Mouse (Mus musculus): ENCODE data around the gene Gm21988. TPM values are rescaled to one million over a fixed set of nuclear protein-coding genes. Genes with fewer than 3 reads are reported as not detected.

Gm21988 gene
- total and polyA plus RNA-seq, 3 experiments: 0.98 to 2.6 (median 1.4) TPM

DNA sequence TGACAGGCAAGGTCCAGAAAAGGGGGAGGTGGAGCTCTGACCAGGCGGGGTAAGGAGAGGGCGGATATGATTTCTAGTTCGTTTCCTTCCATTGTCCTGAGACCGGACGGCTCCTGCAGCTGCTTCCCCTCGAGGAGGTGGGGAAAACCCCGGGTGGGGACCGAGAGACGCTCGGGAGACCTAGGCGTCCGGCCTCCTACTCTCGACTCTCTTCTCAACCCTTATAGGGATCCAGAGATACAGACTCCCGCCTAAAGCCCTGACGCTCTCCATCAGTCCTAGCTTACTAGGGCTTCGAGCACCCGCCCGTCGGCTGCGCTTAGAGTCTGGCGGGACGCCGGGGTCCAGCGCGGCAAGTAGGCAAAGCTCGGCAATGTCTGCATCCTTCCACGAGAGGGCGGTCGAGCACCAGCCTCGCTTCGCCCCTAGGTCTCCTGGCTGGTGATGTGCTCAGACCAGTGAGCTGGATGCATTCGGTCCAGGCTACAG, 9.3 kb downstream of the Gm21988 start (continued):
- TF ChIP-seq POLR2AphosphoS2 (IDR thresholded peaks at IDR 0.05; ENCODE audit: low read depth, low read length) (no peak), TBP (conservative IDR thresholded peaks at IDR 0.05; ENCODE audit: low read depth, low read length) (peak; percentile 50; the same call in 1 of the 2 replicates), POLR2A (IDR thresholded peaks at IDR 0.05; ENCODE audit: low read depth, low read length) (peak; percentile 79), CHD2 (IDR thresholded peaks at IDR 0.05; ENCODE audit: low read length) (peak; percentile 69; the same call in 1 of the 2 replicates), GABPA (IDR thresholded peaks at IDR 0.05; ENCODE audit: insufficient replicate concordance, low read depth, low read length) (no peak), MYC (IDR thresholded peaks at IDR 0.05; ENCODE audit: low read depth, low read length) (0 out of 2 replicates have a peak, but pooled peaks have one; percentile 72), ZMIZ1 (IDR thresholded peaks at IDR 0.05; ENCODE audit: low read depth, low read length) (no peak; the same call in 1 of the 2 replicates), JUND (conservative IDR thresholded peaks at IDR 0.05; ENCODE audit: low read depth, low read length) (no peak; the same call in 1 of the 2 replicates)

DNA sequence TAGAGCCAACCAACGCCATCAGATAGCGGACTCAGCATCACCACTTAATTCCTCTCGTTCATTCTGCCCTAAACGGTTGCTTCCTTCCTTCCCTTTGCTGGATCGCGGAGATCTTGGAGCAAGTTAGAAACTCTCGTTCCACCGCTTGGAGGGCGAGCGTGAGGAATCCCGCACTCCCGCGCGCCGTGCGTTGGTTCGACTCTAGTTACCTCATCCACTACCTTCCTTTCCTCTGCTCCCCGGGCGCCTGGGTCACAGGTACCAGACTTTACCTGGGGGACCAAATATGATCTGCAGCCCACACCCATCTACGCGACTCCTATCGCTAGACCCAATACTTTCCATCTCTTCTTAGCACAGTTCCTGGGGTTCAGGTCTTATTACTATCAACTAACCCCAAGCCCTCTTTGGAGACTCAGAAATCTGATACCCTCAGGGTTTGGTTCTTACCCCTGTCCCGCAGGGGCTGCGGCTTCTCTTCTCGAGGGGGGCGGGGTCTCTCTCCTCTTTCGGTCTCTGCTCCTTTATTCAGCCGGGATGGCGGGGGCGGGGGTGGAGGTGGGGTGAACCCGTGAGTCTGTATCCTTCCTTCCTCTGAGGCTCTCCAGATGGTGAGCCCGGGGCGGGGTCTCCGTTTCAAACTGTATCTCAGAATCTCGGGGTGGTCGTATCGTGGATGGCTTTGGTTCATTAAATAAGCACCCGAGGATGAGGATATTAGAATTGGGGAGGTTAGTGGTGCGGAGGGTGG, 10.2 kb downstream of the Gm21988 start, which contains the start of gene Bcl6b:
Gene Bcl6b (minus strand): TSS at position 539 of the 751 bp plus-strand sequence.
- dilution Hi-C loops (cut with MboI; ENCODE audit: extremely low pct_ligation_motif_present, extremely low pct_unique_long_range_greater_than_20kb, low sequenced_read_pairs) (no loop called here), in situ Hi-C loops (cut with MboI; ENCODE audit: low pct_ligation_motif_present, low pct_unique_long_range_greater_than_20kb, low sequenced_read_pairs) (loop anchor here (25.0 kb wide), 2 partner anchors 383 to 533 kb away; partner anchors contain the start of genes 4930544D05Rik, Chrne and Zfp3)
- Histone ChIP-seq H3K36me3 (replicated peaks in 1 of 2; ENCODE audit: control insufficient read depth in 1 of 2, insufficient read depth in 1 of 2, low read length in 1 of 2) (peaks cover 0 to 8% of the 10 kb centered on the region in 2 experiments), H3K4me2 (ENCODE audit: insufficient read depth, low read depth, poor library complexity, severe bottlenecking) (peak within 1 kb of the TSS; percentile 86), H3K79me2 (replicated peaks; ENCODE audit: control insufficient read depth, extremely low read depth, insufficient read depth, poor library complexity, severe bottlenecking) (no peaks in the 10 kb centered on the region), H3K27ac (ENCODE audit: insufficient read depth, low read depth) (peak within 1 kb of the TSS; percentile 52; the same call in 1 of the 2 replicates), H3K9ac (ENCODE audit: insufficient read depth, low read depth) (peak within 1 kb of the TSS; percentile 51), H3K4me3 (replicated peaks in 1 of 3; ENCODE audit: low read depth in 2 of 3, low read length in 2 of 3, poor library complexity in 1 of 3) (peak within 1 kb of the TSS; percentile 33 to 53 (median 50)), H3K27me3 (replicated peaks) (peaks cover 2% of the 10 kb centered on the region), H3K4me1 (ENCODE audit: control insufficient read depth in 1 of 2, insufficient read depth in 2 of 2) (peaks cover 0 to 34% of the 10 kb centered on the region in 2 experiments; a peak in 2 of 4 replicates), H3K9me3 (replicated peaks; ENCODE audit: low read length) (no peaks in the 10 kb centered on the region)
- TF ChIP-seq RAD21 (IDR thresholded peaks at IDR 0.05; ENCODE audit: low read depth, low read length): no peak
- TF ChIP-seq SIN3A (IDR thresholded peaks at IDR 0.05; ENCODE audit: low read length): peak; percentile 9; the same call in 1 of the 2 replicates
- no peak for TF ChIP-seq USF1 (IDR thresholded peaks at IDR 0.05; ENCODE audit: low read depth, low read length)
- 0 out of 2 replicates have a peak, but pooled peaks have one; percentile 15 for TF ChIP-seq CHD2 (IDR thresholded peaks at IDR 0.05; ENCODE audit: low read length)
- 0 out of 2 replicates have a peak, but pooled peaks have one; percentile 6 for TF ChIP-seq NELFE (IDR thresholded peaks at IDR 0.05; ENCODE audit: low read depth, low read length)
- TF ChIP-seq UBTF (IDR thresholded peaks at IDR 0.05; ENCODE audit: low read depth, low read length): no peak
- no peak for TF ChIP-seq USF2 (conservative IDR thresholded peaks at IDR 0.05; ENCODE audit: low read depth, low read length)
- no peak for TF ChIP-seq JUND (conservative IDR thresholded peaks at IDR 0.05; ENCODE audit: low read depth, low read length)
- TF ChIP-seq MAZ (IDR thresholded peaks at IDR 0.05; ENCODE audit: low read depth, low read length): no peak
- TF ChIP-seq HCFC1 (IDR thresholded peaks at IDR 0.05; ENCODE audit: low read depth, low read length): no peak
- no peak for TF ChIP-seq MXI1 (IDR thresholded peaks at IDR 0.05; ENCODE audit: low read depth, low read length)
- DNase-seq (ENCODE audit: extremely low read depth): no peak
